Mouse (Mus musculus) myocyte (in vitro differentiated cells): ENCODE results near the gene Tenm2. TPM values are rescaled to one million over a fixed set of nuclear protein-coding genes. Genes with fewer than 3 reads are reported as not detected.

ENCODE experiments used
- H3K27me3 ChIP-seq: one replicate; pipeline ENCODE4 v1.6.1; 2011; ENCODE audit not compliant: control insufficient read depth, insufficient read depth, insufficient read length
- H3K36me3 ChIP-seq: one replicate; pipeline ENCODE4 v1.6.1; 2011; ENCODE audit not compliant: control insufficient read depth, insufficient read depth
- H3K4me2 ChIP-seq: one replicate; pipeline ENCODE4 v1.6.1; 2011; ENCODE audit warnings: low read depth, control low read depth
- H3K4me3 ChIP-seq: one replicate; pipeline ENCODE4 v1.5.1; 2011; ENCODE audit warnings: mild to moderate bottlenecking, control low read depth, moderate library complexity
- H3K79me2 ChIP-seq: one replicate; pipeline ENCODE4 v1.6.1; 2011; ENCODE audit not compliant: control insufficient read depth, insufficient read depth
- H3ac ChIP-seq: one replicate; pipeline ENCODE4 v1.6.1; 2011; ENCODE audit not compliant: control insufficient read depth, insufficient read length
- CEBPB ChIP-seq: IDR thresholded peaks from 2 replicates; pipeline ENCODE4 v1.6.1; 2011; ENCODE audit warnings: mild to moderate bottlenecking, moderate library complexity; ENCODE audit not compliant: poor library complexity, insufficient read depth, severe bottlenecking
- E2F4 ChIP-seq: IDR thresholded peaks from one replicate; pipeline ENCODE4 v1.6.1; 2011; ENCODE audit warnings: mild to moderate bottlenecking, control low read depth, moderate library complexity; ENCODE audit not compliant: insufficient read depth
- MAX ChIP-seq: IDR thresholded peaks from one replicate; pipeline ENCODE4 v1.6.1; 2011; ENCODE audit warnings: low read depth, mild to moderate bottlenecking, control low read depth
- MYOD1 ChIP-seq, 3 experiments: IDR thresholded peaks; one replicate each; pipeline ENCODE4 v1.6.1; 2011; ENCODE audit warnings: control low read depth in 2 of 3, low read depth in 2 of 3, mild to moderate bottlenecking in 2 of 3, moderate library complexity in 1 of 3; ENCODE audit not compliant: insufficient read length in 2 of 3, control insufficient read depth in 1 of 3
- MYOG ChIP-seq, 3 experiments: IDR thresholded peaks; one replicate each; pipeline ENCODE4 v1.6.1; 2011; ENCODE audit warnings: control low read depth in 2 of 3, low read depth in 2 of 3, mild to moderate bottlenecking in 2 of 3; ENCODE audit not compliant: insufficient read length in 2 of 3, control insufficient read depth in 1 of 3, insufficient read depth in 1 of 3
- POLR2A ChIP-seq: IDR thresholded peaks from one replicate; pipeline ENCODE4 v1.6.1; 2011; ENCODE audit warnings: low read depth, mild to moderate bottlenecking, control low read depth, moderate library complexity; ENCODE audit not compliant: insufficient read length
- POLR2AphosphoS2 ChIP-seq: IDR thresholded peaks from one replicate; pipeline ENCODE4 v1.6.1; 2011; ENCODE audit warnings: low read depth, control low read depth; ENCODE audit not compliant: insufficient read length
- REST ChIP-seq: IDR thresholded peaks from one replicate; pipeline ENCODE4 v1.6.1; 2011; ENCODE audit warnings: mild to moderate bottlenecking, control low read depth, moderate library complexity; ENCODE audit not compliant: insufficient read depth, insufficient read length
- SRF ChIP-seq: IDR thresholded peaks from one replicate; pipeline ENCODE4 v1.6.1; 2011; ENCODE audit warnings: low read depth; ENCODE audit not compliant: control insufficient read depth, insufficient read length
- TCF12 ChIP-seq: IDR thresholded peaks from one replicate; pipeline ENCODE4 v1.6.1; 2011; ENCODE audit warnings: mild to moderate bottlenecking, control low read depth; ENCODE audit not compliant: poor library complexity, insufficient read depth, severe bottlenecking
- TCF3 ChIP-seq: IDR thresholded peaks from one replicate; pipeline ENCODE4 v1.6.1; 2011; ENCODE audit warnings: low read depth, control low read depth; ENCODE audit not compliant: insufficient read length
- USF1 ChIP-seq: IDR thresholded peaks from one replicate; pipeline ENCODE4 v1.6.1; 2011; ENCODE audit warnings: low read depth, mild to moderate bottlenecking, control low read depth, moderate library complexity
- polyA plus RNA-seq: library from polyadenylated mRNA; unstranded; fragments of >200 nt; fragmentation: generic; extraction: Trizol; gene quantifications from one replicate; pipeline ENCODE4 v1.2.1, GENCODE M21; 2012; ENCODE audit warnings: missing spikeins

The Tenm2 gene
- polyA plus RNA-seq, 1 experiment: 0.28 TPM

GRCm38 (mm10) chr11:36332222-36332621 is 903.5 kb downstream of the Tenm2 start:
- H3K27me3 ChIP-seq: no peaks in the 10 kb centered on the region
- TF ChIP-seq CEBPB (no peak), E2F4 (no peak), TCF12 (no peak), POLR2A (no peak), MYOG (IDR thresholded peaks at IDR 0.05; ENCODE audit: control insufficient read depth in 1 of 3, insufficient read depth in 1 of 3, insufficient read length in 2 of 3, low read depth in 2 of 3) (no peak), MYOD1 (IDR thresholded peaks at IDR 0.05; ENCODE audit: control insufficient read depth in 1 of 3, insufficient read length in 2 of 3, low read depth in 2 of 3) (no peak), USF1 (no peak), TCF3 (no peak), REST (no peak), SRF (no peak), MAX (no peak), POLR2AphosphoS2 (no peak)
- H3ac ChIP-seq: no peak overlapping the region
- no peaks in the 10 kb centered on the region for H3K36me3 ChIP-seq
- no peak overlapping the region for H3K4me3 ChIP-seq
- H3K79me2 ChIP-seq: no peaks in the 10 kb centered on the region
- no peak overlapping the region for H3K4me2 ChIP-seq

GRCm38 (mm10) chr11:36331408-36332178 is 904.2 kb downstream of the Tenm2 start:
- no peaks in the 10 kb centered on the region for H3K27me3 ChIP-seq
- H3ac ChIP-seq: no peak overlapping the region
- no peak overlapping the region for H3K4me2 ChIP-seq
- no peaks in the 10 kb centered on the region for H3K79me2 ChIP-seq
- H3K36me3 ChIP-seq: no peaks in the 10 kb centered on the region
- no peak overlapping the region for H3K4me3 ChIP-seq
- no peak for TF ChIP-seq CEBPB
- no peak for TF ChIP-seq SRF
- TF ChIP-seq E2F4: no peak
- TF ChIP-seq POLR2A: no peak
- TF ChIP-seq TCF3: no peak
- TF ChIP-seq MYOG (IDR thresholded peaks at IDR 0.05; ENCODE audit: control insufficient read depth in 1 of 3, insufficient read depth in 1 of 3, insufficient read length in 2 of 3, low read depth in 2 of 3): no peak
- TF ChIP-seq MYOD1 (IDR thresholded peaks at IDR 0.05; ENCODE audit: control insufficient read depth in 1 of 3, insufficient read length in 2 of 3, low read depth in 2 of 3): no peak
- no peak for TF ChIP-seq REST
- no peak for TF ChIP-seq POLR2AphosphoS2
- TF ChIP-seq MAX: no peak
- TF ChIP-seq USF1: no peak
- TF ChIP-seq TCF12: no peak

GRCm38 (mm10) chr11:36327243-36327642 is 908.5 kb downstream of the Tenm2 start:
- Histone ChIP-seq H3ac (no peak overlapping the region), H3K4me2 (no peak overlapping the region), H3K27me3 (no peaks in the 10 kb centered on the region), H3K4me3 (no peak overlapping the region), H3K36me3 (no peaks in the 10 kb centered on the region), H3K79me2 (no peaks in the 10 kb centered on the region)
- TF ChIP-seq TCF3 (no peak), TCF12 (no peak), E2F4 (no peak), POLR2AphosphoS2 (no peak), REST (no peak), SRF (no peak), CEBPB (no peak), USF1 (no peak), MYOD1 (IDR thresholded peaks at IDR 0.05; ENCODE audit: control insufficient read depth in 1 of 3, insufficient read length in 2 of 3, low read depth in 2 of 3) (no peak), POLR2A (no peak), MYOG (IDR thresholded peaks at IDR 0.05; ENCODE audit: control insufficient read depth in 1 of 3, insufficient read depth in 1 of 3, insufficient read length in 2 of 3, low read depth in 2 of 3) (no peak), MAX (no peak)

- Histone ChIP-seq H3K4me3 (no peak overlapping the region), H3ac (no peak overlapping the region), H3K4me2 (no peak overlapping the region), H3K79me2 (no peaks in the 10 kb centered on the region), H3K36me3 (no peaks in the 10 kb centered on the region), H3K27me3 (no peaks in the 10 kb centered on the region)
- TF ChIP-seq POLR2A (no peak), SRF (no peak), MYOD1 (IDR thresholded peaks at IDR 0.05; ENCODE audit: control insufficient read depth in 1 of 3, insufficient read length in 2 of 3, low read depth in 2 of 3) (no peak), E2F4 (no peak), USF1 (no peak), MAX (no peak), TCF3 (no peak), CEBPB (no peak)
Observed at GRCm38 (mm10) chr11:36309317-36309716, 926.4 kb downstream of the Tenm2 start.

- H3K4me3 ChIP-seq: no peak overlapping the region
- H3K36me3 ChIP-seq: no peaks in the 10 kb centered on the region
- no peak overlapping the region for H3ac ChIP-seq
- TF ChIP-seq REST: no peak
- TF ChIP-seq SRF: no peak
- TF ChIP-seq TCF3: no peak
- no peak for TF ChIP-seq MYOG (IDR thresholded peaks at IDR 0.05; ENCODE audit: control insufficient read depth in 1 of 3, insufficient read depth in 1 of 3, insufficient read length in 2 of 3, low read depth in 2 of 3)
- H3K4me2 ChIP-seq: no peak overlapping the region
- H3K79me2 ChIP-seq: no peaks in the 10 kb centered on the region
- H3K27me3 ChIP-seq: no peaks in the 10 kb centered on the region
Observed at GRCm38 (mm10) chr11:36307276-36307675, 928.5 kb downstream of the Tenm2 start.
